9 mouse cellular contexts compared by ENCODE assay signal in the genomic region with DNA sequence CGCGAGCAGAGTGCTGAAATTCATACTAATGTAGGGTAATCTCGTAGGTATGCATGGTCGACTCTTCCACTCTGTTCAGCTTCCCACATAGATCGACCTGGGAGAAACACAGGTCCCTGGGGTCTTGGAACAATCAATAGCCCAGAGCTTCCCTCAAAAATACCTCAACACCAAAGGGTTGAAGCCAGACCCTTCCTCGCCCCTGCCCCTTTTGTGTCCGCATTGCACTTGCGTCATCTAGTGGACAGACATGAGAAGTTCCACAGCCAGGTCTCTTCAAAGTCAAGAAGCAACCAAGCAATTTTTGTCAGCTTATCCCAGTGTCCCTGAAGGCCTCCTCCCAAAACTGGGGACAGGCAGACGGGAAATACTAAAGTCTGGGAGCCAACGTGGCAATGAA.
A peak's percentile ranks its signal among the peaks of the same experiment; 100 is the strongest.
DNase-seq lines count a peak whose midpoint lies in the region; ATAC-seq and TF ChIP-seq lines count a peak whose summit lies in the region.
"Had no signal": no experiment of that assay in that cellular context is flagged by ENCODE, and none has a peak within 500 bp of the region (broad histone marks: within the 10 kb centered on the region; RNA-seq: fewer than 3 reads in every experiment).

No protein-coding gene starts in this region.

- no peak overlapping the region for H3K27ac ChIP-seq in hindbrain, embryonic 10.5 days
- no peak overlapping the region for H3K27ac ChIP-seq in midbrain, postnatal 0 days (ENCODE audit: low read depth, low read length)
- H3K27ac ChIP-seq: embryonic facial prominence, embryonic 15.5 days; liver, embryonic 13.5 days had no signal

- ATAC-seq in midbrain, postnatal 0 days (ENCODE audit: low FRiP score), result no peak; the same call in 1 of the 2 replicates

- WGBS in lung, adult 2 months, result 24% methylated on average over 10 of the region's 10 CpGs
- WGBS in hindbrain, embryonic 10.5 days, result 21% methylated on average over 10 of the region's 10 CpGs
- 21% methylated on average over 10 of the region's 10 CpGs for WGBS in midbrain, postnatal 0 days

- TF ChIP-seq CTCF in lung, adult 2 months (IDR thresholded peaks at IDR 0.05; ENCODE audit: insufficient read depth, low read length), result peak; percentile 55
- TF ChIP-seq CTCF in midbrain, postnatal 0 days (IDR thresholded peaks at IDR 0.05), result peak; percentile 91

- H3K27me3 ChIP-seq in hindbrain, embryonic 10.5 days (ENCODE audit: insufficient read depth, poor library complexity, severe bottlenecking), result no peaks in the 10 kb centered on the region
- no peaks in the 10 kb centered on the region for H3K27me3 ChIP-seq in midbrain, postnatal 0 days (ENCODE audit: insufficient read depth, low read length)
- H3K27me3 ChIP-seq: embryonic facial prominence, embryonic 15.5 days; liver, embryonic 13.5 days had no signal

- H3K4me2 ChIP-seq in midbrain, postnatal 0 days (ENCODE audit: low read depth, low read length, poor library complexity, severe bottlenecking), result peak overlapping the region; percentile 31; the same call in 1 of the 2 replicates
- H3K4me2 ChIP-seq: embryonic facial prominence, embryonic 15.5 days; liver, embryonic 13.5 days had no signal

- no peaks in the 10 kb centered on the region for H3K36me3 ChIP-seq in hindbrain, embryonic 10.5 days
- H3K36me3 ChIP-seq in midbrain, postnatal 0 days (ENCODE audit: insufficient read depth, low read length), result no peaks in the 10 kb centered on the region
- H3K36me3 ChIP-seq: embryonic facial prominence, embryonic 15.5 days; liver, embryonic 13.5 days had no signal

- H3K4me1 ChIP-seq in lung, adult 2 months (ENCODE audit: control insufficient read depth, insufficient read depth, low read length), result no peaks in the 10 kb centered on the region
- no peaks in the 10 kb centered on the region for H3K4me1 ChIP-seq in hindbrain, embryonic 10.5 days (replicated peaks)
- H3K4me1 ChIP-seq in midbrain, postnatal 0 days (ENCODE audit: insufficient read depth, low read length), result no peaks in the 10 kb centered on the region
- H3K4me1 ChIP-seq: embryonic facial prominence, embryonic 15.5 days; liver, embryonic 13.5 days had no signal

- no peak overlapping the region for H3K4me3 ChIP-seq in lung, adult 2 months (replicated peaks; ENCODE audit: extremely low read depth, low read depth, low read length)
- H3K4me3 ChIP-seq in hindbrain, embryonic 10.5 days, result no peak overlapping the region
- H3K4me3 ChIP-seq in midbrain, postnatal 0 days (ENCODE audit: low read depth, low read length), result no peak overlapping the region
- H3K4me3 ChIP-seq: embryonic facial prominence, embryonic 15.5 days; liver, embryonic 13.5 days had no signal

- no peaks in the 10 kb centered on the region for H3K9me3 ChIP-seq in hindbrain, embryonic 10.5 days
- H3K9me3 ChIP-seq in midbrain, postnatal 0 days (ENCODE audit: low read length), result no peaks in the 10 kb centered on the region
- H3K9me3 ChIP-seq: embryonic facial prominence, embryonic 15.5 days; liver, embryonic 13.5 days had no signal

- no peak for TF ChIP-seq POLR2A in lung, adult 2 months (IDR thresholded peaks at IDR 0.05; ENCODE audit: borderline replicate concordance, extremely low read depth, low read depth, low read length)

- DNase-seq in lung, adult 2 months, result no peak
- DNase-seq in lung, postnatal 14 days, result no peak
- DNase-seq in embryo, embryonic 10.5 days (ENCODE audit: low spot score), result peak; percentile 75
- peak; percentile 65 for DNase-seq in hindbrain, embryonic 10.5 days (ENCODE audit: low spot score)
- DNase-seq in midbrain, postnatal 0 days (ENCODE audit: low spot score), result peak; percentile 63
- DNase-seq in MN1 (ENCODE audit: low spot score), result no peak
- no peak for DNase-seq in layer of hippocampus, adult 11-12 months (ENCODE audit: low spot score)
- DNase-seq: liver, embryonic 13.5 days had no signal

- H3K9ac ChIP-seq in midbrain, postnatal 0 days (replicated peaks; ENCODE audit: low read length, poor library complexity, severe bottlenecking), result no peak overlapping the region
- H3K9ac ChIP-seq: embryonic facial prominence, embryonic 15.5 days; liver, embryonic 13.5 days had no signal

Comparison
In these comparisons a context has a peak if more than half of its experiments do, and no peak if none do; other contexts are left out.
1. DNase-seq: peak in embryo, embryonic 10.5 days (single experiment), hindbrain, embryonic 10.5 days (single experiment) and midbrain, postnatal 0 days (single experiment); none in lung, adult 2 months (single experiment), lung, postnatal 14 days (single experiment), MN1 (single experiment) and layer of hippocampus, adult 11-12 months (single experiment).